Mouse (Mus musculus): ENCODE measurements at regions not wholly inside any gene's neighbourhood (a gene's known extent, or its start where the extent isn't known, plus 50 kb on each side); places are given as distances from the start of the nearest gene placed in this dataset.

DNA sequence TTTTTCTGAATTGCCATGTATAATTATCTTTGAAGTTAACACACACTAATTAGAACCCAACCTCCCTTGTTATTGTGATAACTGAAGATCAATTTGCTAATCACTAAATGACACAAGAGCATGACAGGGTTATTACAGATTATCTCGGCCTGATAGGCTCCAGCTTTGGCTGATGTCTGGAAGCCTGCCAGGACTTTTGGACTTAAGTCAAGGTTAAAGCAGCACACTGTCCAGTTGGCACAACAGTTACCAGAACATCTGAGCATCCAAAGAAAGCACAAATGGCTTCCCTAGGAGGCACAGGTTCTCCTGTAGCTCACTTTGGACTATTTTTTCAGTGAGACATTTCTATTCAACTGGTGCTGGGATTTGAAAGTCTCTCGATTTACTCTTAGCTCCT, 475.0 kb upstream of the A730009L09Rik start:
- DNase-seq = no peak

GRCm38 (mm10) chr16:84042010-84042449, 472.9 kb upstream of the A730009L09Rik start:
- DNase-seq = peak in 1 of 2 experiments; percentile 20

DNA sequence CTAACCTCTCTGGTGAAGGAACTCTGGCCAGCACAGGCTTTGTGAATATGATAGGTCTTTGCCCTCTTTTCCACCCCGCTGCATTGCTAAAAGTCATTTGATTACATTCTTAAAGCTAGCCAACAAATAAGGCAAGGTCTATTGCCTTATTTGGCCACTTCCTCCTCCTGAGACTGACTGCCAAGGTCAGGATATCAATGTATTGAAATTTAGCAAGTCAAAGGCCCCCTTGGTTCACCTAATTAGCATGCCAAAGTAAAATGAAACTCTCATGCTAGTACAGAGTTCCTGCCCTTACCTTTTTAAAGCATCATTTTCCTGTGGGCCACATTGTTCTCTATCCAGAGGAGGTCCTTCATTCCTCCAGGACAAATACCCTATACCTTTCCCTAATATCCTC, 469.6 kb upstream of the A730009L09Rik start:
- no peak for DNase-seq

Data from lung, postnatal 4 days (tissue).